10 mouse cellular contexts compared by ENCODE assay signal in the genomic region with DNA sequence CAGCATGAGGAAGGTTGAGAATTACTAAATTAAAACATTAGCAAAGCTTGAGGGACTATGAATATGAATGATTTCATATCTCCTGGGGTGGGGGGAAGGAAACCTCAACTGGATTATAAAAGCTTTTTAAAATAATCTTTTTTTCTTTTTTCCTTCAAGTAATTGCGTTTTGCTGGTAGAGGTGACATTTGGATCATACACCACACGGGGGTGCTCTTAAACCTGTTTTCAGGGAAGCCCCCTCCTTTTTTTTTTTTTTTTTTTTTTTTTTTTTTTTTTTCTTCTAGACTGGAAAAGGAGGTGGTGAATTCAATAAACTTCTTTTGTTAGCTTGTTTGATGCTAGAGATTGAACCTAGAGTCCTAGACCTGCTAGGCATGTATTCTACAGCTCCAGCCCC. TPM values are rescaled to one million over a fixed set of nuclear protein-coding genes. Genes with fewer than 3 reads are reported as not detected.
DNase-seq lines count a peak whose midpoint lies in the region; ATAC-seq lines count a peak whose summit lies in the region.
"Had no signal": no experiment of that assay in that cellular context is flagged by ENCODE, and none has a peak within 500 bp of the region (broad histone marks: within the 10 kb centered on the region; RNA-seq: fewer than 3 reads in every experiment).

No protein-coding gene starts in this region.

- H3K27me3 ChIP-seq in hindbrain, embryonic 14.5 days (ENCODE audit: control insufficient read depth, insufficient read depth, low read length), result no peaks in the 10 kb centered on the region
- no peaks in the 10 kb centered on the region for H3K27me3 ChIP-seq in hindbrain, embryonic 13.5 days
- no peaks in the 10 kb centered on the region for H3K27me3 ChIP-seq in forebrain, embryonic 15.5 days
- H3K27me3 ChIP-seq: limb, embryonic 13.5 days; neural tube, embryonic 15.5 days had no signal

- H3K27ac ChIP-seq in hindbrain, embryonic 14.5 days, result no peak overlapping the region
- no peak overlapping the region for H3K27ac ChIP-seq in hindbrain, embryonic 13.5 days
- H3K27ac ChIP-seq in forebrain, embryonic 15.5 days (replicated peaks), result no peak overlapping the region
- H3K27ac ChIP-seq: limb, embryonic 13.5 days; neural tube, embryonic 15.5 days had no signal

- no peak overlapping the region for H3K9ac ChIP-seq in hindbrain, embryonic 14.5 days
- no peak overlapping the region for H3K9ac ChIP-seq in hindbrain, embryonic 13.5 days
- H3K9ac ChIP-seq in forebrain, embryonic 15.5 days (replicated peaks), result no peak overlapping the region
- H3K9ac ChIP-seq: limb, embryonic 13.5 days; neural tube, embryonic 15.5 days had no signal

- no peaks in the 10 kb centered on the region for H3K9me3 ChIP-seq in hindbrain, embryonic 14.5 days (ENCODE audit: control insufficient read depth, low read length)
- H3K9me3 ChIP-seq in hindbrain, embryonic 13.5 days, result no peaks in the 10 kb centered on the region
- H3K9me3 ChIP-seq in forebrain, embryonic 15.5 days, result no peaks in the 10 kb centered on the region
- H3K9me3 ChIP-seq: limb, embryonic 13.5 days; neural tube, embryonic 15.5 days had no signal

- peaks cover 22% of the 10 kb centered on the region for H3K36me3 ChIP-seq in hindbrain, embryonic 14.5 days (replicated peaks; ENCODE audit: control insufficient read depth, insufficient read depth)
- peaks cover 28% of the 10 kb centered on the region for H3K36me3 ChIP-seq in hindbrain, embryonic 13.5 days
- peaks cover 14% of the 10 kb centered on the region for H3K36me3 ChIP-seq in forebrain, embryonic 15.5 days

- ATAC-seq in hindbrain, embryonic 14.5 days (ENCODE audit: low FRiP score), result no peak
- ATAC-seq in hindbrain, embryonic 13.5 days (ENCODE audit: low FRiP score), result no peak
- no peak for ATAC-seq in erythroblast, adult 5-6 weeks (replicated peaks; ENCODE audit: low FRiP score, poor library complexity, severe bottlenecking)
- ATAC-seq in forebrain, embryonic 15.5 days (replicated peaks), result no peak

- H3K4me2 ChIP-seq in hindbrain, embryonic 14.5 days (replicated peaks), result no peak overlapping the region
- H3K4me2 ChIP-seq in hindbrain, embryonic 13.5 days, result no peak overlapping the region
- H3K4me2 ChIP-seq in forebrain, embryonic 15.5 days (replicated peaks), result no peak overlapping the region
- H3K4me2 ChIP-seq: limb, embryonic 13.5 days; neural tube, embryonic 15.5 days had no signal

- WGBS in hindbrain, embryonic 14.5 days, result 21% methylated on average over 2 of the region's 2 CpGs
- WGBS in hindbrain, embryonic 13.5 days, result 4% methylated on average over 2 of the region's 2 CpGs
- 5% methylated on average over 2 of the region's 2 CpGs for WGBS in forebrain, embryonic 15.5 days

- H3K4me3 ChIP-seq in hindbrain, embryonic 14.5 days (replicated peaks; ENCODE audit: low read length), result no peak overlapping the region
- no peak overlapping the region for H3K4me3 ChIP-seq in hindbrain, embryonic 13.5 days
- H3K4me3 ChIP-seq in forebrain, embryonic 15.5 days, result no peak overlapping the region
- H3K4me3 ChIP-seq: limb, embryonic 13.5 days; neural tube, embryonic 15.5 days had no signal

- no peaks in the 10 kb centered on the region for H3K4me1 ChIP-seq in hindbrain, embryonic 14.5 days (replicated peaks; ENCODE audit: control insufficient read depth, insufficient read depth, low read length)
- H3K4me1 ChIP-seq in hindbrain, embryonic 13.5 days (replicated peaks), result no peaks in the 10 kb centered on the region
- no peaks in the 10 kb centered on the region for H3K4me1 ChIP-seq in forebrain, embryonic 15.5 days
- H3K4me1 ChIP-seq: limb, embryonic 13.5 days; neural tube, embryonic 15.5 days had no signal

- DNase-seq in hindbrain, embryonic 14.5 days (ENCODE audit: low spot score), result peak; percentile 77
- peak; percentile 53 for DNase-seq in right cerebral cortex, postnatal 14 days
- DNase-seq in right cerebral cortex, postnatal 36 days (ENCODE audit: low spot score in 2 of 2), result no peak
- DNase-seq in embryo, embryonic 11 days, result peak; percentile 68
- DNase-seq in thymus, postnatal 25 days, result peak; percentile 34

RNA-seq across cellular contexts. Expression of a gene that starts 9.3 kb away (rescaled TPM):
- polyA plus RNA-seq in hindbrain, embryonic 14.5 days (2014; fragmentation: Nextera tagmentation; extraction: Ambion mirVana), result 61.5 and 67.1 TPM in 2 replicates
- 71.5 and 74.1 TPM in 2 replicates for polyA plus RNA-seq in hindbrain, embryonic 13.5 days (2015; fragmentation: Nextera tagmentation; extraction: Ambion mirVana)
- 3.8 and 6.1 TPM in 2 replicates for total RNA-seq in erythroblast, adult 5-6 weeks (2015; ENCODE audit: low replicate concordance)
- total RNA-seq in erythroblast, adult 5-6 weeks (2017; ENCODE audit: low replicate concordance), result 5.3 and 9.5 TPM in 2 replicates
- 67.6 and 68.6 TPM in 2 replicates for polyA plus RNA-seq in forebrain, embryonic 15.5 days (2015; fragmentation: Nextera tagmentation; extraction: Ambion mirVana)

RNA-seq across cellular contexts. Expression of a gene that starts 9.8 kb away (rescaled TPM):
- 5.1 and 8.8 TPM in 2 replicates for polyA plus RNA-seq in hindbrain, embryonic 14.5 days (2014; fragmentation: Nextera tagmentation; extraction: Ambion mirVana)
- 4.0 and 6.7 TPM in 2 replicates for polyA plus RNA-seq in hindbrain, embryonic 13.5 days (2015; fragmentation: Nextera tagmentation; extraction: Ambion mirVana)
- total RNA-seq in erythroblast, adult 5-6 weeks (2015; ENCODE audit: low replicate concordance), result not detected in 2 replicates
- total RNA-seq in erythroblast, adult 5-6 weeks (2017; ENCODE audit: low replicate concordance), result not detected in 2 replicates
- 2.6 and 4.1 TPM in 2 replicates for polyA plus RNA-seq in forebrain, embryonic 15.5 days (2015; fragmentation: Nextera tagmentation; extraction: Ambion mirVana)

RNA-seq across cellular contexts. Expression of a gene that starts 53.3 kb away (rescaled TPM):
- polyA plus RNA-seq in hindbrain, embryonic 14.5 days (2014; fragmentation: Nextera tagmentation; extraction: Ambion mirVana), result 0.56 and 1.1 TPM in 2 replicates
- 0.38 and 0.53 TPM in 2 replicates for polyA plus RNA-seq in hindbrain, embryonic 13.5 days (2015; fragmentation: Nextera tagmentation; extraction: Ambion mirVana)
- not detected in 2 replicates for total RNA-seq in erythroblast, adult 5-6 weeks (2015; ENCODE audit: low replicate concordance)
- not detected in 2 replicates for total RNA-seq in erythroblast, adult 5-6 weeks (2017; ENCODE audit: low replicate concordance)
- polyA plus RNA-seq in forebrain, embryonic 15.5 days (2015; fragmentation: Nextera tagmentation; extraction: Ambion mirVana), result 1.8 and 2.3 TPM in 2 replicates

Comparison
In these comparisons a context has a peak if more than half of its experiments do, and no peak if none do; other contexts are left out.
1. DNase-seq: peak in hindbrain, embryonic 14.5 days (single experiment), right cerebral cortex, postnatal 14 days (single experiment), embryo, embryonic 11 days (single experiment) and thymus, postnatal 25 days (single experiment); none in right cerebral cortex, postnatal 36 days (0 of 2).